Mouse (Mus musculus): ENCODE measurements around the gene Gm10337. TPM values are rescaled to one million over a fixed set of nuclear protein-coding genes. Genes with fewer than 3 reads are reported as not detected.

Gm10337 gene
- polyA plus RNA-seq, 2 experiments from 2014 or later = not detected

Other genes starting within 250 kb of the Gm10337 start
- gene Rarg, start 246.2 kb upstream of the Gm10337 start, polyA plus RNA-seq (2017; shearing (Covaris generic)) = 10 to 100 TPM; 16.9 to 24.8 TPM
- gene Gm9918, start 233.2 kb upstream of the Gm10337 start, polyA plus RNA-seq (2017; shearing (Covaris generic)) = not detected
- gene Mfsd5, start 224.3 kb upstream of the Gm10337 start, polyA plus RNA-seq (2017; shearing (Covaris generic)) = 10 to 100 TPM; 36.7 to 40.7 TPM
- 1 to 10 TPM; 3.6 to 5.0 TPM for gene Espl1, start 207.5 kb upstream of the Gm10337 start, polyA plus RNA-seq (2017; shearing (Covaris generic))
- 1,000 to 10,000 TPM; 1,328 to 1,584 TPM for gene Pfdn5, start 177.6 kb upstream of the Gm10337 start, polyA plus RNA-seq (2017; shearing (Covaris generic))
- gene Myg1, start 172.0 kb upstream of the Gm10337 start, polyA plus RNA-seq (2017; shearing (Covaris generic)) = 100 to 1,000 TPM; 109 to 120 TPM
- 10 to 100 TPM; 45.7 to 48.7 TPM for gene Aaas, start 153.0 kb upstream of the Gm10337 start, polyA plus RNA-seq (2017; shearing (Covaris generic))
- not detected for gene Sp7, start 136.5 kb upstream of the Gm10337 start, polyA plus RNA-seq (2017; shearing (Covaris generic))
- gene Sp1, start 97.6 kb upstream of the Gm10337 start, polyA plus RNA-seq (2017; shearing (Covaris generic)) = 10 to 100 TPM; 20.6 to 21.6 TPM
- not detected for gene Amhr2, start 58.4 kb upstream of the Gm10337 start, polyA plus RNA-seq (2017; shearing (Covaris generic))
- 1,000 to 10,000 TPM; 1,157 to 1,321 TPM for gene Prr13, start 44.7 kb upstream of the Gm10337 start, polyA plus RNA-seq (2017; shearing (Covaris generic))
- 100 to 1,000 TPM; 208 to 220 TPM for gene Pcbp2, start 33.2 kb upstream of the Gm10337 start, polyA plus RNA-seq (2017; shearing (Covaris generic))
- 1 to 10 TPM; 5.5 to 6.2 TPM for gene Map3k12, start 13.3 kb downstream of the Gm10337 start, polyA plus RNA-seq (2017; shearing (Covaris generic))
- 10 to 100 TPM; 25.3 to 25.9 TPM for gene Tarbp2, start 14.5 kb downstream of the Gm10337 start, polyA plus RNA-seq (2017; shearing (Covaris generic))
- 1 to 10 TPM; 3.7 to 5.7 TPM for gene Npff, start 21.2 kb downstream of the Gm10337 start, polyA plus RNA-seq (2017; shearing (Covaris generic))
- gene Gm28047, start 121.3 kb downstream of the Gm10337 start, polyA plus RNA-seq (2017; shearing (Covaris generic)) = 1 to 10 TPM in 1 of 2 experiments, not detected in 1; 1.5 TPM
- gene Atf7, start 121.7 kb downstream of the Gm10337 start, polyA plus RNA-seq (2017; shearing (Covaris generic)) = 10 to 100 TPM; 32.4 to 36.5 TPM
- gene Atp5g2, start 168.6 kb downstream of the Gm10337 start, polyA plus RNA-seq (2017; shearing (Covaris generic)) = 100 to 1,000 TPM in 1 of 2 experiments, 10 to 100 TPM in 1; 48.2 to 100 TPM
- 10 to 100 TPM; 26.1 to 39.2 TPM for gene Calcoco1, start 218.5 kb downstream of the Gm10337 start, polyA plus RNA-seq (2017; shearing (Covaris generic))

All from activated CD4-positive, CD25-positive, alpha-beta regulatory T cell, adult 4 months (primary cell).